Mouse (Mus musculus) bone marrow, adult 2 months (tissue): Measurements from ENCODE around the gene Borcs5.

Experiments
- CTCF ChIP-seq: fragments of 200-500 bp; IDR thresholded peaks from 2 replicates; pipeline ENCODE4 v1.5.1; 2011; ENCODE audit warnings: low read length, control low read depth; ENCODE audit not compliant: control insufficient read depth, insufficient read depth
- POLR2A ChIP-seq: fragments of 200-500 bp; IDR thresholded peaks from 2 replicates; pipeline ENCODE4 v1.6.1; 2011; ENCODE audit warnings: low read depth, mild to moderate bottlenecking, control low read depth, low read length, borderline replicate concordance; ENCODE audit not compliant: control insufficient read depth

DNA sequence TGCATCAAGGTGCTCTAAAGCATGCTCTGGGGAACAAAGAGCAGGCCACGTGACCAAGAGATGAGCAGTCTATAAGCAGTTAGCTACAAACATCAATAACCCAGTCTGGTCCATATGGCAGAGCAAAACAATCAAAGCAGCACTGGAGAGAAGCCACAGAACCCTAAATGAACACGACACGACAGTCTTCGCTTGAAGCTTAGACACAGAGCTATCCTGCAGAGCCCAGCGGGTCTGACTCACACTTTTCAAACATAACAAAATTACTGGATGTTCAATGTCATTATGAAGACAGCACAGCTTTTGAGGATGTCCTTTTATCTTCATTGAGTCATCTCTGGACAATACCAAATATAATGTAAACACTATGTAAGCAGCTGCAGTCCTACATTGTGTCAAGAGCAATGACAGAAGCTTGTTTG is 94.5 kb downstream of the Borcs5 start:
- TF ChIP-seq CTCF (no peak), POLR2A (no peak)
